Mouse (Mus musculus) spleen, postnatal 0 days (tissue): ENCODE data around the gene Ccdc181. TPM values are rescaled to one million over a fixed set of nuclear protein-coding genes. Genes with fewer than 3 reads are reported as not detected.

Source experiments
- polyA plus RNA-seq: library from polyadenylated mRNA; unstranded; fragments of >200 nt; fragmentation: Nextera tagmentation; extraction: Ambion mirVana; gene quantifications from 2 replicates; pipeline ENCODE4 v1.2.1, GENCODE M21; 2015

Gene Ccdc181
- 4.5 and 5.7 TPM in 2 replicates for polyA plus RNA-seq

DNA sequence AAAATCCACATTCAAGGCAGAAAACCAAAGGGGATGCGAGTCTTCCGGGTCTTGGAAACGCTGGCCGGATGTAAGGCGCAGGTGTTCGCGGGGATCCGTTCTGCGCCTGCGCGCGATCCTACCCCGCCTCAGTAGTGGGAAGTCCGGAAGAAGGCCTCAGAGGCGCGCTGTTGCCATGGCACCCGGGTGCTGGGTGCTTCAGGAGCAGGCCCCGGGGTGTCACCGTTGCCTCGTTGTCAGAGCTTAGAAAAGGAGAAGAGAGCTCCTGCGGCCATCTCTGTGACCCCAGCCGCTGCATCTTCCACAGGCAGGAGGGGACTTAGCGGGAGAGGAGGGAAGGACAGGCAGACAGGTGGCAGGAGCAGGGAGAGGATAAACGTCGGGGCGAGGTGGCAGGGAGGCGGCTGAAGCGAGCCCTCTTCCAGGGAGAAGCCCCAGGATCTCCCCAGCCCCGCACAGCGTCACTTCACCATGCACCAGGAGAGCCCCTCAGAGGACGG is at the start of gene Ccdc181:
TSS of gene Ccdc181 (plus strand) at position 131 of the 500 bp plus-strand sequence.

DNA sequence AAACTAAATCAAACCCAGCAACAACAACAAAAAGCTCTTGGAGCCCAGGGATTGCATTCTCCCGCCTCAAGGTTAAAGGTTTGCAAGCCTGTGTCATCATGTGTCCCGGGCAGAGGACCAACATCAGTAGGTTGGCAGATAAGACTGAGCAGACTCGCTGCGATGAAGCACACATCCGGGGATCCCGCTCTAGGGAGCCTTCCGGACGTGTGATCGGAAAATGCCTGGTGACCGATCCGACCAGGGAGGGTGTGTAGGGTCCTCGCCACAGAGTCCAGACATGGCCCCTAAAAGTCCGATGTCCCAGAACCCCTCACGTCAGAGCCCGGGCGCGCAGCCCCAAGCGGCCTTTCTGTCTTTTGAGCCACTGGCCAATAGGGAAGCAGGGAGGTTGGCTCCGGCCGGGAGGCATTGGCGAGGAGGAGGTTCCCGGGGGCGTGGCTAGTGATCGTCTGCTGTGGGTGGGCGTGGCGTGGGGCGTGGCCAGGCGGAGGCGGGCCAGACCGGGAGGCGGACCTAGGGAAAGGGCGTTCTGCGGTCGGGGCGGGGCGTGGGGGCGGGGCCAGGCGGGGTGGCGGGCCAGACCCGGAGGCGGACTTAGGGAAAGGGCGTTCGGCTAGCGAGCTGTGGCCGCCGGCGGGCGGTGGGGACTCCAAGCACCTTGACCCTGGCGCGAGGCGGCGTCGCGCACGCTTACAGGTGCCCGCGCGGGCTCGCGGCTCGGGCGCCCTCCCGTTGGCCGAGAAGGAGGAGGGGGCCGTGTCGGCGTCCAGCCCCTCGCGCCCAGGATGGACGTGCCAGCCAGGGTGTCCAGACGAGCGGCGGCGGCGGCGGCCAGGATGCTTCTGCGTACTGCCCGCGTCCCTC is 26.7 kb upstream of the Ccdc181 start, which contains the start of gene Slc19a2:
TSS of gene Slc19a2 (plus strand) at position 582 of the 867 bp plus-strand sequence.

DNA sequence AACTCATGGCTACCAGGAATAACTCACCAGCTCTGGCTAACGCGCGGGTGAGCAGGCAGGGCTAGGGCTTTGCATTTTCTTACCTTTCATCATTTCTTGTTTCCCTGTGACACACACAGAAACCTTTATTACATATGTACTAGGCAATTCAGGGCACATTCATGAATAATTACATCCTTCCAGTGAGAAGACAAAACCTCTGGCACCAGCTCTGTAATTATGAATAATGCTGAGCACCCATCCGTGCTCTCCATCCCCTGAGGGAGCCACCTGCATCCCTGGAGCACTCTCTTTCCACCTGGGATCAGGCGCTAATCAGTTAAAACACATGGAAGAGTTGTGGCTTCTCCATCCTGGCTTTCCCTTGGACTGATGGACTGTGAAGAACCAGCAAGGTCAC is 28.4 kb downstream of the Ccdc181 start, which contains the start of gene Nme7:
TSS of gene Nme7 (plus strand) at position 301 of the 400 bp plus-strand sequence.

DNA sequence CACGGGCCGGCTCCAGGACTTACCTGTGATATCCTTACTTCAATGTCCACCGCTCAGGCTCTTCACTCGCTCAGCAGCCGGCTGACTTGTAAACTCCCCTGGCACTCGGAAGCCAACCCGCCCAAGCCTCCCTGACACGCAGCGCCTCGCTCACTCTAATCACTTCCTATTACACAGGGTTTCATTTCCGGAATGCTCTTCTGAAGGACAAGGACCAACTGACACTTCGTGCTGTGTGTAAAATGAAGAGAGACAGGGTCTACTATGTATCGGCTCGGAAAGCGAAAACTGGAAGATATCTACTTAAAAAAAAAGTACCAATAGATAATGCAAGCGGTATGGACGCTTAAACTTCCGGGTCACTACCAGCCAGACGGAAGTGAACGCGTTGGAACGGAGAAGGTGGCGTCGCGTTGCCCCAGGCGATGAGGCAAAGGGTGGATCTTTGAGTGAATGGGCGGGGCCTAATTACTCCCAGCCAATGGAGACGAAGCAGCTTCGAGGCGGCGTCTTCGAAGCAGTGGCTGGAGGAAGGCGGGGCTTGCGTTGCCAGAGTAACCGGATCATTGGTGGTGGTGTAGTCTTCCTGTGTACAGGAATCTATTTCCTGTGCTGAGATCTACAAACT is 31.9 kb downstream of the Ccdc181 start, which contains the start of gene Blzf1:
TSS of gene Blzf1 (minus strand) at position 366 of the 628 bp plus-strand sequence.

Other genes with a start within 250 kb of the Ccdc181 start
- 0.04 and 0.08 TPM in 2 replicates for gene Sele, start 227.4 kb upstream of the Ccdc181 start, polyA plus RNA-seq
- gene Sell, start 213.6 kb upstream of the Ccdc181 start, polyA plus RNA-seq, result 26.5 and 35.1 TPM in 2 replicates
- gene Selp, start 160.3 kb upstream of the Ccdc181 start, polyA plus RNA-seq, result 1.2 and 1.4 TPM in 2 replicates
- 2.0 and 2.2 TPM in 2 replicates for gene F5, start 123.7 kb upstream of the Ccdc181 start, polyA plus RNA-seq
- gene Slc19a2, start 26.5 kb upstream of the Ccdc181 start, polyA plus RNA-seq, result 4.8 and 5.2 TPM in 2 replicates
- 14.8 and 15.8 TPM in 2 replicates for gene Nme7, start 28.5 kb downstream of the Ccdc181 start, polyA plus RNA-seq
- 10.9 and 12.9 TPM in 2 replicates for gene Blzf1, start 31.9 kb downstream of the Ccdc181 start, polyA plus RNA-seq
- 11.0 and 15.1 TPM in 2 replicates for gene Atp1b1, start 182.8 kb downstream of the Ccdc181 start, polyA plus RNA-seq